Mouse (Mus musculus) myocyte (in vitro differentiated cells): ENCODE data around the gene Tubg2.

Experiments used
- CEBPB ChIP-seq: IDR thresholded peaks from 2 replicates; pipeline ENCODE4 v1.6.1; 2011; ENCODE audit warnings: mild to moderate bottlenecking, moderate library complexity; ENCODE audit not compliant: poor library complexity, insufficient read depth, severe bottlenecking
- E2F4 ChIP-seq: IDR thresholded peaks from one replicate; pipeline ENCODE4 v1.6.1; 2011; ENCODE audit warnings: mild to moderate bottlenecking, control low read depth, moderate library complexity; ENCODE audit not compliant: insufficient read depth
- MAX ChIP-seq: IDR thresholded peaks from one replicate; pipeline ENCODE4 v1.6.1; 2011; ENCODE audit warnings: low read depth, mild to moderate bottlenecking, control low read depth
- MYOD1 ChIP-seq, 3 experiments: IDR thresholded peaks; one replicate each; pipeline ENCODE4 v1.6.1; 2011; ENCODE audit warnings: control low read depth in 2 of 3, low read depth in 2 of 3, mild to moderate bottlenecking in 2 of 3, moderate library complexity in 1 of 3; ENCODE audit not compliant: insufficient read length in 2 of 3, control insufficient read depth in 1 of 3
- MYOG ChIP-seq, 3 experiments: IDR thresholded peaks; one replicate each; pipeline ENCODE4 v1.6.1; 2011; ENCODE audit warnings: control low read depth in 2 of 3, low read depth in 2 of 3, mild to moderate bottlenecking in 2 of 3; ENCODE audit not compliant: insufficient read length in 2 of 3, control insufficient read depth in 1 of 3, insufficient read depth in 1 of 3
- POLR2A ChIP-seq: IDR thresholded peaks from one replicate; pipeline ENCODE4 v1.6.1; 2011; ENCODE audit warnings: low read depth, mild to moderate bottlenecking, control low read depth, moderate library complexity; ENCODE audit not compliant: insufficient read length
- POLR2AphosphoS2 ChIP-seq: IDR thresholded peaks from one replicate; pipeline ENCODE4 v1.6.1; 2011; ENCODE audit warnings: low read depth, control low read depth; ENCODE audit not compliant: insufficient read length
- REST ChIP-seq: IDR thresholded peaks from one replicate; pipeline ENCODE4 v1.6.1; 2011; ENCODE audit warnings: mild to moderate bottlenecking, control low read depth, moderate library complexity; ENCODE audit not compliant: insufficient read depth, insufficient read length
- TCF12 ChIP-seq: IDR thresholded peaks from one replicate; pipeline ENCODE4 v1.6.1; 2011; ENCODE audit warnings: mild to moderate bottlenecking, control low read depth; ENCODE audit not compliant: poor library complexity, insufficient read depth, severe bottlenecking
- TCF3 ChIP-seq: IDR thresholded peaks from one replicate; pipeline ENCODE4 v1.6.1; 2011; ENCODE audit warnings: low read depth, control low read depth; ENCODE audit not compliant: insufficient read length
- USF1 ChIP-seq: IDR thresholded peaks from one replicate; pipeline ENCODE4 v1.6.1; 2011; ENCODE audit warnings: low read depth, mild to moderate bottlenecking, control low read depth, moderate library complexity

DNA sequence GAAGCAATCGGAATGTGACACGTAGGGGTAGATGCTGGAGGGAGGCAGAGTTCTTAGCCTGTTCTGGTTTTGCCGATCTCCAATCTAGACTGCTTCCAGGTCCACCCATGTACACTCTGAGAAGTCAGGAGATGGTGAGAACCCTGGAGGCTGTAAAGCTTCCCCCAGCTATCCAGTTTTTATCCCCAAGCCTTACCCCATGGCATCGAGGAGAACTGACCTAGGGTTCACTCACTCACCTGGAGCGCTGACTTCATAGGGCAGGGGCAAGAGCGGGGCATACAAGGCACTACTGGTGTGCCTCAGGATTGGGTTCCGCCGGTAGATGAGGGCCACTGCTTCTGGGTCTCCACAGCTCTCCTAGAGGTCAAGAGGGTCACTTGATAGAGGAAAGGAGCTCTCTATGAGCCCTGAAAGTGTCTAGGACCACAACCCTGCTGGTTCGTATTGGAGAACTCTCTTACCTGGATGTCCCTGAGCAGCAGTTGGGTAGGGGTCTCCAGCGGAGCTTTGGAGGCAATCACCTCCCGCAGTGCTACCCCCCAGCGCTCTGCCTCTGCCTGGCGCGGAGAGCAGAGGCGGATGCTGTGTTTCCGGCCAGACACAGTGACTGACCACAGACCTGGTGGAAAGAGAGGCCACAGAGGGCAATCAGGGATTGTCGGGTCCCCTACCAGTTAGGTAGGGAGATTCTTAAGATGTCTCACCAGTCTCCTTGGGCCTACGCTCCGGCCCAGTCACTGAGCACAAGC lies 11.7 kb downstream of the Tubg2 start:
- TF ChIP-seq USF1 (no peak), POLR2A (no peak), MAX (no peak), POLR2AphosphoS2 (no peak), TCF12 (no peak), E2F4 (no peak), TCF3 (no peak), CEBPB (no peak), REST (no peak), MYOD1 (IDR thresholded peaks at IDR 0.05; ENCODE audit: control insufficient read depth in 1 of 3, insufficient read length in 2 of 3, low read depth in 2 of 3) (no peak), MYOG (IDR thresholded peaks at IDR 0.05; ENCODE audit: control insufficient read depth in 1 of 3, insufficient read depth in 1 of 3, insufficient read length in 2 of 3, low read depth in 2 of 3) (no peak)
